Mouse (Mus musculus) forebrain, embryonic 12.5 days (tissue): ENCODE data around the gene Aip. TPM values are rescaled to one million over a fixed set of nuclear protein-coding genes. Genes with fewer than 3 reads are reported as not detected.

Experiments used
- ATAC-seq: fragments of 200-750 bp; cut with Nextera tagmentation; 2 replicates; pipeline ENCODE4 v1.8.0; 2017; ENCODE audit warnings: moderate TSS enrichment; ENCODE audit not compliant: low FRiP score
- H3K27ac ChIP-seq: fragments of 300-500 bp; sonication (generic); 2 replicates; pipeline ENCODE4 v1.5.1; 2016; ENCODE audit warnings: mild to moderate bottlenecking
- H3K27me3 ChIP-seq: fragments of 300-500 bp; sonication (generic); 2 replicates; pipeline ENCODE4 v1.6.1; 2016; ENCODE audit warnings: mild to moderate bottlenecking
- H3K36me3 ChIP-seq: fragments of 300-500 bp; sonication (generic); replicated peaks from 2 replicates; pipeline ENCODE4 v1.6.1; 2016; ENCODE audit warnings: mild to moderate bottlenecking
- H3K4me1 ChIP-seq: fragments of 300-500 bp; sonication (generic); 2 replicates; pipeline ENCODE4 v1.6.1; 2016
- H3K4me2 ChIP-seq: fragments of 300-500 bp; sonication (generic); 2 replicates; pipeline ENCODE4 v1.6.1; 2016; ENCODE audit warnings: mild to moderate bottlenecking, moderate library complexity
- H3K4me3 ChIP-seq: fragments of 300-500 bp; sonication (generic); replicated peaks from 2 replicates; pipeline ENCODE4 v1.5.1; 2016; ENCODE audit warnings: mild to moderate bottlenecking
- H3K9ac ChIP-seq: fragments of 300-500 bp; sonication (generic); 2 replicates; pipeline ENCODE4 v1.6.1; 2016; ENCODE audit warnings: mild to moderate bottlenecking
- H3K9me3 ChIP-seq: fragments of 300-500 bp; sonication (generic); 2 replicates; pipeline ENCODE4 v1.6.1; 2016
- WGBS: fragments of 180-500 bp; shearing (Covaris S2); methylation state at CpG from one replicate; pipeline ENCODE4 v1.1.7; 2016; 5-methylcytosine and 5-hydroxymethylcytosine counted together
- polyA plus RNA-seq: library from polyadenylated mRNA; unstranded; fragments of >200 nt; fragmentation: Nextera tagmentation; extraction: Ambion mirVana; gene quantifications from 2 replicates; pipeline ENCODE4 v1.2.1, GENCODE M21; 2016

Gene Aip
- polyA plus RNA-seq, 1 experiment from 2014 or later, result 56.4 TPM

- Histone ChIP-seq H3K4me3 (no peak overlapping the region), H3K4me1 (peaks cover 22% of the 10 kb centered on the region)
- WGBS, result 86% methylated on average over 7 of the region's 7 CpGs
These were observed 31.9 kb downstream of the Aip start for GRCm38 (mm10) chr19:4093772-4094171.

GRCm38 (mm10) chr19:4092750-4093149, 32.9 kb downstream of the Aip start:
- ATAC-seq, result no peak
- H3K4me2 ChIP-seq, result no peak overlapping the region
- no peak overlapping the region for H3K4me3 ChIP-seq
- H3K36me3 ChIP-seq, result no peaks in the 10 kb centered on the region
- no peak overlapping the region for H3K9ac ChIP-seq
- no peak overlapping the region for H3K27ac ChIP-seq
- 95% methylated on average over 3 of the region's 3 CpGs for WGBS
- H3K27me3 ChIP-seq, result 0 out of 2 replicates have a peak, but pooled peaks cover 10% of the 10 kb centered on the region
- H3K9me3 ChIP-seq, result no peaks in the 10 kb centered on the region
- peaks cover 12% of the 10 kb centered on the region for H3K4me1 ChIP-seq

More at GRCm38 (mm10) chr19:4093772-4094171, 31.9 kb downstream of the Aip start:
- no peaks in the 10 kb centered on the region for H3K36me3 ChIP-seq
- no peaks in the 10 kb centered on the region for H3K9me3 ChIP-seq
- H3K27me3 ChIP-seq, result peaks cover 10% of the 10 kb centered on the region; the same call in 1 of the 2 replicates
- no peak overlapping the region for H3K4me2 ChIP-seq
- no peak overlapping the region for H3K27ac ChIP-seq
- ATAC-seq, result no peak
- H3K9ac ChIP-seq, result no peak overlapping the region

DNA sequence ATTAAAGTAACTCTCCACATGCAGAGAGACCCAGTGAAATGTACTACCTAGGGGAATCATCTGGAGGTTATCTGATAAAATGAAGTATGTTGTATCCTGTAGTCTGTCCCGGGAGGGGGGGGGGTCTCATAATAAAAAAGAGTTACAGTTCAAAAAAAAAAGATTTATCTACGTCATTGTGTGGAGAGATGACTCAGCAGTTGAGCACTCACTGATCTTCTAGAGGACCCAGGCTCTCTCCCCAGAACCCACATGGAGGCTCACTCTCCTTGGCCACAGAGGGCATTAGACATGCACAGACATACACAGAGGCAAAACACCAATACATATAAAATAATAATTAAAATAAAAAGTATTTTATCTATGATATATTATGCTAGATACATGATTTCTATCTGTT, 34.3 kb downstream of the Aip start:
- no peaks in the 10 kb centered on the region for H3K9me3 ChIP-seq
- no peaks in the 10 kb centered on the region for H3K36me3 ChIP-seq
- WGBS, result 66% methylated on average over 2 of the region's 2 CpGs
- peaks cover 5% of the 10 kb centered on the region for H3K4me1 ChIP-seq
- H3K27ac ChIP-seq, result no peak overlapping the region
- 0 out of 2 replicates have a peak, but pooled peaks cover 10% of the 10 kb centered on the region for H3K27me3 ChIP-seq
- no peak for ATAC-seq
- H3K9ac ChIP-seq, result no peak overlapping the region
- no peak overlapping the region for H3K4me3 ChIP-seq
- H3K4me2 ChIP-seq, result no peak overlapping the region

- Histone ChIP-seq H3K4me1 (no peaks in the 10 kb centered on the region), H3K9ac (0 out of 2 replicates have a peak overlapping the region, but pooled peaks have one; percentile 17), H3K36me3 (no peaks in the 10 kb centered on the region), H3K4me3 (no peak overlapping the region), H3K9me3 (no peaks in the 10 kb centered on the region), H3K4me2 (no peak overlapping the region), H3K27ac (no peak overlapping the region), H3K27me3 (0 out of 2 replicates have a peak, but pooled peaks cover 10% of the 10 kb centered on the region)
- no peak for ATAC-seq
- WGBS, result 80% methylated on average over 3 of the region's 3 CpGs
These were observed 35.2 kb downstream of the Aip start for GRCm38 (mm10) chr19:4090446-4090845.

GRCm38 (mm10) chr19:4089128-4089527, 36.5 kb downstream of the Aip start:
- no peaks in the 10 kb centered on the region for H3K36me3 ChIP-seq

DNA sequence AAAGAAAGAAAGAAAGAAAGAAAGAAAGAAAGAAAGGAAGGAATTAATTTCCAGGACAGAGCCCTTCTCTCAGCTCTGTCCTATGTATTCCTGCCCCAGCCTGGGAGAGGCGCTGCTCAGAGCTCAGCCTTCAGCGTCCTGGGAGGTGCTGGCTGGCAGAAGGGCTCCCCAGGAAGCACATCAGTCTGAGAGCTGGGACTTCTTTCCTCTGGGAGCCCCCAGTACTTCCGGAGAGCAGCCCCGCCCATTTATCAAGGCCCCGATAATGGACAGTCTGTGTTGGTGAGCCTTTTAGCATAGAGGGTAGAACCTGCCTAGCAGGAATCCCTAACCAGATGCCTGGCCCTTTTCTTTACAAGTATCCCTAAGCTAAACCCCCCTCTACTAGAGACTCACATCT, 37.5 kb downstream of the Aip start:
- H3K4me3 ChIP-seq, result no peak overlapping the region
- H3K4me1 ChIP-seq, result no peaks in the 10 kb centered on the region
- ATAC-seq, result no peak
- H3K4me2 ChIP-seq, result no peak overlapping the region
- 57% methylated on average over 5 of the region's 5 CpGs for WGBS
- H3K36me3 ChIP-seq, result no peaks in the 10 kb centered on the region
- H3K9me3 ChIP-seq, result no peaks in the 10 kb centered on the region
- H3K9ac ChIP-seq, result no peak overlapping the region
- peaks cover 18% of the 10 kb centered on the region; the same call in 1 of the 2 replicates for H3K27me3 ChIP-seq
- no peak overlapping the region for H3K27ac ChIP-seq

More at GRCm38 (mm10) chr19:4089128-4089527, 36.5 kb downstream of the Aip start:
- no peak overlapping the region for H3K9ac ChIP-seq
- H3K4me1 ChIP-seq, result no peaks in the 10 kb centered on the region
- no peak overlapping the region for H3K27ac ChIP-seq
- 53% methylated on average over 6 of the region's 6 CpGs for WGBS
- H3K4me3 ChIP-seq, result no peak overlapping the region
- H3K4me2 ChIP-seq, result no peak overlapping the region
- H3K9me3 ChIP-seq, result no peaks in the 10 kb centered on the region
- ATAC-seq, result no peak
- peaks cover 13% of the 10 kb centered on the region; the same call in 1 of the 2 replicates for H3K27me3 ChIP-seq

DNA sequence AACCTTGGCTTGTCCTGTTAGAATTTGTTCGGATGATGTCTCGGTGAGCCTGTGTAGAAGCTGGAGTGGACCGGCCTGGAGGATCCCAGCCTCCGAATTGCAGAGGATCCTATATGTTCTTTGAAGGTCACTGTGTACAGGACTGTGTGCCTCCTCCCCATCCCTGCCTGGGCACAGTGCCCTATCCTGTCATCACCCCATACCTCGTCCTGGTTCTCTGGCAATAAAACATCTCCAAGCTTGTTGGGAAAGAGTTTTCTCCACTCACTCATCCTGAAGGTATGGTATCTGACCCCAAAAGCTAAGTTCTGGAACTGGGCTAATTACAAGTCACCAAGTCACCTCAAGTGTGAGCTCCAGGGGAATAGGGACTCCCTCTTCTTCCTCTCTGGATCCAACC, 38.6 kb downstream of the Aip start:
- no peaks in the 10 kb centered on the region for H3K36me3 ChIP-seq
- H3K4me2 ChIP-seq, result no peak overlapping the region
- H3K9ac ChIP-seq, result no peak overlapping the region
- no peaks in the 10 kb centered on the region for H3K4me1 ChIP-seq
- no peak overlapping the region for H3K27ac ChIP-seq
- WGBS, result 93% methylated on average over 5 of the region's 5 CpGs
- no peak overlapping the region for H3K4me3 ChIP-seq
- H3K9me3 ChIP-seq, result no peaks in the 10 kb centered on the region
- no peak for ATAC-seq
- H3K27me3 ChIP-seq, result peaks cover 18% of the 10 kb centered on the region; the same call in 1 of the 2 replicates

GRCm38 (mm10) chr19:4086156-4086555, 39.5 kb downstream of the Aip start:
- Histone ChIP-seq H3K4me2 (no peak overlapping the region), H3K27ac (no peak overlapping the region), H3K9ac (no peak overlapping the region), H3K4me1 (no peaks in the 10 kb centered on the region), H3K9me3 (no peaks in the 10 kb centered on the region), H3K27me3 (peaks cover 18% of the 10 kb centered on the region; the same call in 1 of the 2 replicates), H3K4me3 (no peak overlapping the region), H3K36me3 (no peaks in the 10 kb centered on the region)
- ATAC-seq, result no peak
- WGBS, result 91% methylated on average over 15 of the region's 15 CpGs

DNA sequence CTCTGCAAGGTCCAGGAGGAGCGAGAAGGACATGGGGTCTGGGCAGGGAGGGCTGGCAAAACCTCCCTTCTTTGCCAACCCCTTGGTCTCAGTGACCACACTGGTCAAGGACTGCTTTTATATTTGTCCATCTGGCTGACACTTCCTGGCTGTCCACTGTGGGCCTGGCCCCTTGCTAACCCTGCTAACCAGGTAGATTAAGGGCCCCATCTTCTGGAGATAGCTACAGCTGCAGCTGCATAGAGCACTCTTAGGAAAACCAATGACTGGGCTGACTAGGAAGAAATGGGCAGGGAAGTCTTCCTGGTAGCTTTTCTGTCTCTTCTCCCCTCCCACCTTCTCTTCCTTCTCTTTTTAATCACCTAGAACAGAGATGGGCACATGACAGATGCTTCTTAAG, 40.7 kb downstream of the Aip start:
- no peak for ATAC-seq
- Histone ChIP-seq H3K9ac (no peak overlapping the region), H3K4me3 (no peak overlapping the region), H3K27me3 (peaks cover 14% of the 10 kb centered on the region; the same call in 1 of the 2 replicates), H3K4me2 (no peak overlapping the region), H3K27ac (no peak overlapping the region), H3K9me3 (no peaks in the 10 kb centered on the region), H3K36me3 (no peaks in the 10 kb centered on the region), H3K4me1 (no peaks in the 10 kb centered on the region)
- 93% methylated on average over 1 of the region's 1 CpGs for WGBS

DNA sequence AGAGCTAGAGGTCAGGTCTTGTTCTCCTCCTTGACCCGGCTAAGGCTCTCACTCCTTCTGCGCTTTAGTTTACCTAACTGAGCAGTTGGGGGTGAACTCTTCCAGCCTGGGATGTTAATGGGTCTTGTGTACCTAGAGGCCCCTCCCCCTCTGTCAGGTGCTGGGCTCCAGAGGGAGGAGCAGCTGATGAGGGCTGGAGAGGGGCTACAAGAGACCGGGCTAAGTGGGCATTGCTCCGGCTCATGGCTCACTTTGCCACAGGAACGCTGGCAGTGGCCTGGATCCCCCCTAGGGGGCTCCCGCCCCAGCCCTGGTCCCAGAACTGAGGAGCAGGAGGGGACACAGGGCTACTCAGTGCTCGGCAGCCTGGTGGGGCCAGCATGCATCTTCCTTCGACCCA, 41.8 kb downstream of the Aip start:
- Histone ChIP-seq H3K27me3 (peaks cover 8% of the 10 kb centered on the region; the same call in 1 of the 2 replicates), H3K36me3 (no peaks in the 10 kb centered on the region), H3K9ac (no peak overlapping the region), H3K4me1 (no peaks in the 10 kb centered on the region), H3K4me3 (no peak overlapping the region), H3K9me3 (no peaks in the 10 kb centered on the region), H3K4me2 (no peak overlapping the region), H3K27ac (no peak overlapping the region)
- WGBS, result 37% methylated on average over 8 of the region's 8 CpGs
- ATAC-seq, result no peak

- Histone ChIP-seq H3K4me2 (no peak overlapping the region), H3K27me3 (peaks cover 8% of the 10 kb centered on the region; the same call in 1 of the 2 replicates), H3K4me1 (no peaks in the 10 kb centered on the region), H3K36me3 (no peaks in the 10 kb centered on the region), H3K9ac (no peak overlapping the region), H3K4me3 (no peak overlapping the region), H3K9me3 (no peaks in the 10 kb centered on the region), H3K27ac (no peak overlapping the region)
- ATAC-seq, result no peak
- whole genome bisulfite sequencing, result 72% methylated on average over 7 of the region's 7 CpGs
These were observed 42.3 kb downstream of the Aip start for GRCm38 (mm10) chr19:4083316-4083715.

- Histone ChIP-seq H3K9me3 (no peaks in the 10 kb centered on the region), H3K27me3 (peaks cover 8% of the 10 kb centered on the region; the same call in 1 of the 2 replicates), H3K4me2 (no peak overlapping the region), H3K9ac (no peak overlapping the region), H3K4me1 (no peaks in the 10 kb centered on the region), H3K36me3 (no peaks in the 10 kb centered on the region), H3K4me3 (no peak overlapping the region), H3K27ac (no peak overlapping the region)
- WGBS, result 87% methylated on average over 11 of the region's 11 CpGs
- ATAC-seq, result no peak
These were observed 43.3 kb downstream of the Aip start for GRCm38 (mm10) chr19:4082219-4082965.

- Histone ChIP-seq H3K9ac (no peak within 1 kb of the TSS), H3K9me3 (no peaks in the 10 kb centered on the region), H3K27ac (no peak within 1 kb of the TSS), H3K36me3 (no peaks in the 10 kb centered on the region), H3K4me2 (no peak within 1 kb of the TSS), H3K27me3 (peaks cover 8% of the 10 kb centered on the region; the same call in 1 of the 2 replicates), H3K4me1 (no peaks in the 10 kb centered on the region), H3K4me3 (no peak within 1 kb of the TSS)
- WGBS, result 61% methylated on average over 3 of the region's 3 CpGs
- no peak for ATAC-seq
These were observed 44.3 kb downstream of the Aip start, which contains the start of gene Cabp2 for GRCm38 (mm10) chr19:4081394-4081793. Gene Cabp2 (plus strand): TSS chr19:4081578.
